Mouse (Mus musculus): Measurements from ENCODE around the gene Pacs1.
A peak's percentile ranks its signal among the peaks of the same experiment; 100 is the strongest.
"Not testable (repeated sequence)": the region's sequence is repeated elsewhere in the genome, so short reads cannot be mapped to it uniquely, and the experiment has no call there.

Gene Pacs1

GRCm38 (mm10) chr19:5097521-5098362, 175.2 kb downstream of the Pacs1 start:
- DNase-seq (ENCODE audit: low spot score in 2 of 2), result no peak

DNA sequence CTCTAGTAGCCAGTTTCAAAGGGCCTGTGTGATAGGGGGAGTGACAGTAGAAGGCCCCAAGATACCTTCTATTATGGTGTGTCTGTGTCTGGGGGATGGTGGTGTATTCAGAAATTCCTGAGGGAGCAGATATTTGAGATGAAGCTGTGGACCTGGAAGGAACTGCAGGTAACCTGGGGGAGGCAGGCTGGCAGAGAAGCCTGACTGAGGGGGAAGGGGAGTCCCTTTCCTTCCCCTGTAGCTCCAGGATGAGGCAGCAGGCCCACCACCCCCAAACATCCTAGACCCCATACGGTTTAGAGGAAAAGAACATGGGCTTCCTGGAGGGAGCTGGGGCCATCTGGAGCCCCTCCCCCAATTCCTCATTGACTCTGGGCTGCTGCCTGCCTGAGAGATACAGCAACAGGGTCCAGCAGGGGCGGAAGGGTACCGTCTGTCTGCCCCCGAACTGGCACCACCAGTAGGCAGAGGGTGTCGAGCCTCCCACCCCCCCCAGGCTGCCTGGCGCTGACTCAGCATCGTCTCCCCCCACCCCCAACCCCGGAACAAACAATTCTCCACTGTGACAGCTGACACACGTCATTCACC, 176.9 kb downstream of the Pacs1 start:
- no peak for DNase-seq (ENCODE audit: low spot score in 2 of 2)

DNA sequence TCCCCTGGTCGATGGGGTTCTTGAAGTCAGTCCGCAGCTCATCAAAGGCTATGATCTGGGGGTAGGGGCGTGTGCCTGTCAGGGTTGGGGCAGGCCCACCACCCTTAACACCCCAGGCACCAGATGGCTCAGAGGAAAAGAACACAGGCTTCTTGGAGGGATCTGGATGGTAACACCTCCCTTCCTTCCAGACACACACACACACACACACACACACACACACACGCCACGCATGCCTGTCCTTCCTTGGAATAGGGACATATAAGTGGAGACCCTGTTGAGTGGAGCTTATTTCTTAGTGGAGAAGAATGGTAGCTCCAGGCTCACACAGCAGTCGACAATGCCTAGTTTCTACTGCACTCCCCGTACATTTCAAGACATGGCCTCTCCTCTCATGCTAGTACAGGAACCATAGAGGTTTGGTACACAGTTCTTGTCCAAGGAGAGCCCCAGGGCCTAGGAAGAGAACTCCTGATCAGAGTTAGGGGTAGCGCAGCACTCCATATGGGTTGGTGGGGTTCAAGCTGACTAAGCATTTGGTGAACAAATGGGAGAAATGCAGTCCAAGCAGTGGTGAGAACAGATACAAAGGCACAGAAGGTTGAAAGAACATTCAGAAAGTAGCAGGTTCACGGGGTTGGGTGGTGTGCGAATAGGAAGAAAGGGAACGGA, 178.0 kb downstream of the Pacs1 start:
- DNase-seq (ENCODE audit: low spot score in 2 of 2), result no peak

DNA sequence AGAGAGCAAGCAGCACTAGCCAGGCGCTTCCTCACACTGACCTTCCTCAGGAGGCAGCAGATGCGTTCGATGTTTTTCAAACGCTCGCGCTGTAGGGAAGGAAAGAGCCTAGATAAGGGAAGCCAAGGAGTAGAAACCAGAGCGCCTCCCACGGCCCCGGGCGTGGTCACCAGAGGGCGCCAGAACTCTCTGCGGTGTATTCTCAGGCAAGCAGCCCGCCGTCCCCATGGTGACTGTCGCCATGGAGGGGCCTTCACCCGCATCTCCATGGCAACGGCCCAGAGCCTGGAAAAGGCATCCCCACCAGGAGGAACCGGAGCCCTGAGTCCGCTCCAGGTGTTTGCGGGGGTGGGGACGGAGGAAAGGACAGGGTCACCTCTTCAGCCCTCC, 178.7 kb downstream of the Pacs1 start:
- DNase-seq (ENCODE audit: low spot score in 2 of 2), result peak; percentile 97 to 98

DNA sequence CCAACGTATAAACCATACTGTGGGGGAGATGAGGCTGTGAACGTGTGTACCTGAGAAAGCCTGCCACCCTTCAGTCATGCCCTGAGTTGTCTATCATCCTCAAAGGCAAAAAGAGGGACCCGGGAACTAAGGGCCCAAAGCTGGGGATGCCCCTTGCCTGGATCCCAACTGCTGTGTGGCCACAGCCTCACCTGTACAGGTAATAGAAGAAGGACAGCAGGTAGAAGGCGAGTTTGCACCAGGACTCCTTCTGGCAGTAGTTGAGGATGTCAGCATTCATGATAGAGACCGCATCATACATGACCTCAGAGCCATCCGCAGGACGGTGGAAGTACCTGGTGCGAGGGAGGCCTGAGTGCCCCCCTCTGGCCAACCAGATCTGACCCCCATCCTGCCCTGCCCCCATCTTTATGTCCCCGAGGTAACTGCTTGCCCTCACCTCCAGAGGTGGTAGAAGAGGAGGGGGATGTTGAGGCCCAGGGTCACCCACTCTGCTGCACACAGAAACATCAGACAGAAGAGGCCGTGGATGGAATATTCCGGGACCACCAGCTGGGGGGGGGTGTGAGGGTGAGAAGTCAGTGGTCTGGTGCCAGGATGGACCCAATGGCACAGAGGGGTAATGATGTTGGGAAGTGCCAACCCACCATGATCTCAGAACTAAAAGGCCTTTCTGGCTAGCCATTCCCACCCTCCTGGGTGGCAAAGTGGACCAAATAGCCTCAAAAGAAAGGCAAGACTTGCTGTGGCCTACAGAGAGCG, 179.3 kb downstream of the Pacs1 start:
- no peak for DNase-seq (ENCODE audit: low spot score in 2 of 2)

GRCm38 (mm10) chr19:5092083-5092482, 180.8 kb downstream of the Pacs1 start:
- DNase-seq (ENCODE audit: low spot score in 2 of 2), result no peak

DNA sequence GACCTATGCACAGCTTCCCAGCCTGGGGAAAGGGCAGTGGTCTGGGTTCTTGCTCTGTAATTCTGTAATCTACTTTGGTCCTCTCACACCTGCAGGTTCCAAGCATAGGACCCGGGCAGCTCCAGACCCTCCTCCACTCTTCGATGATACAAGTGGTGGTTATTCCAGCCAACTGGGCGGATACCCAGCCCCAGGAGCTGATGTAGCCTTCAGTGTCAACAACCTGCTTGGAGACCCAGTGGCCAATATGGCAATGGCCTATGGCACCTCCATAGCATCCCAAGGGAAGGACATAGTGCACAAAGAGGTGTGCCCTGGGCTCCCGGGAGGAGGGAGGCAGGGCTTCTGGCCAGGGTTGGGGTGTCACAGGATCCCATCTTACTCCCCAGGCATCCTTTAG, 183.6 kb downstream of the Pacs1 start:
- DNase-seq (ENCODE audit: low spot score in 2 of 2), result no peak

DNA sequence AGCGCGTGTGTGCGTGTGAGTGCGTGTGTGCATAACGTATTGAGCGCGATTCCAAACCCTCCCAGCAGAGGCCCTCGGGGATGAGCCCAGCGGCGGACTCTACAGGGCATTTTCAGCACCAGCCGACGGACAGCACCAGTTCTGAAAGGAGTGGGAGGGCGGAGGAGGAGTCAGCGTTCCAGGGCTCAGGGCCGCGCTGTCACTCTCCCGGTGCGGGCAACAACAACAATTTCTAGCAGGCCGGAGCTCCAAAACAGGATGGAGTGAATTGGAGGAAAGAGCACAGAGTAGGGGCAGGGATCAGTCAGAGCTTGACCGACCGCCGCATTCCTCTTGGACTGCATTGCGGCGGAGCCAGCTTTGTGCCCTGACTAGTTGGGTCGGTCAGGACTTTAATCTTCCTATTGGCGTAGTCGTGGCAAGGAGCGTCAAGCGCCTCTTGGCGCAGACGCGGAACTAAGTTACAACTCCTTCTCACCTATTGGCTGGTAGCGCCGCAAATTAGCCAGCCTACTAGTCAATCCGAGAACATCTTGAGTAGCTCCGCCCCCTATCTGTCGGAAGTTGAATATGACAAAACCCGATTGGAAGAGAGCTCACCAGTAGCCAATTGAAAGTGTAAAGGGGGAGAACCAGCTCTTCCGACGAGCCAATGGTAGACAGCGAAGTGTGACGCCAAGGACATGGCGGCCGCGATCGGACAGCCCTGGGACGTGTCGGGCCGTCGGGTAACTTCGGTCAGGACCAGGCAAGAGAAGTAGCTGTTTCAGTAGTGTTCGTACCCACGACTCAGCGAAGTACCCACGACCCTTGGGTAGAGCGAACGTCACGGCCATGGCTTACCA, 184.8 kb downstream of the Pacs1 start, which contains the start of gene Yif1a:
TSS of gene Yif1a (plus strand) at position 655 of the 845 bp plus-strand sequence.
- DNase-seq (ENCODE audit: low spot score in 2 of 2), result peak; percentile 95 to 98

GRCm38 (mm10) chr19:5086533-5086932, 186.4 kb downstream of the Pacs1 start:
- not testable (repeated sequence) for DNase-seq (ENCODE audit: low spot score in 2 of 2)

DNA sequence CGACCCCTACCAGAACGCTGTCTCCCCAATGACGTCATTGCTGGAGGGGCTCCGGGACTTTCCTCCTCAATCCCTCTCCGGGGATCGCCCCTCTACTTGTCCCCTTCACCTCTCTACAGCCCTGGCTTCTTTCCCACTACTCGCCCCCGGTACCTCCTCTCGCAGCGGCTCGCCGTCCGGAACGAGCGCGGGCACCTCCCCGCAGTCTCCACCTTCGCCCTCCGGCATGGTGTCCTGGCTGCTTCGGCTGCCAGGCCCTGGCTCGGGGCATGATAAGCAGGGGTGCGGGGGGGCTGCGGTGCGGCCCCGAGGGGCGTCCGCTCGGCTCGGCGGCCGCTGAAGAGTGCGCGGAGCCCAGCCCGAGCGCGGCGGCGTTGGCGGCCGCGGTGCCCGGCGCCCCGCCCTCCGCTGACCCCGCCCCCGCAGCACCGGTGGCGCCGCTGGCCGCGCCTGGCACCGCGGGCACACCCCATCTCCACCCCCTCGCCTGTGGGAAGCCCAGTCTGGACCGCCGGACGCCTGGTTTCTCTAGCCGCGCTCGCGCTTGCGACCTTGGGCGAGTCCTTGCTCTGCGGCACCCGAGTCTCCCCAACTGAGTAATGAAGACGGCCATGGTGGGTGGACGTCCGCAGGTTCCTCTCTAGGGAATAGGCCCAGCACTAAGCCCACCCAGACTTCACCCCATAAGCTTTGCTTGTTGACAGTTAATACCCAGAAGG, 187.6 kb downstream of the Pacs1 start, which contains the start of gene Tmem151a:
TSS of gene Tmem151a (minus strand) at position 387 of the 719 bp plus-strand sequence.
- no peak for DNase-seq (ENCODE audit: low spot score in 2 of 2)

DNA sequence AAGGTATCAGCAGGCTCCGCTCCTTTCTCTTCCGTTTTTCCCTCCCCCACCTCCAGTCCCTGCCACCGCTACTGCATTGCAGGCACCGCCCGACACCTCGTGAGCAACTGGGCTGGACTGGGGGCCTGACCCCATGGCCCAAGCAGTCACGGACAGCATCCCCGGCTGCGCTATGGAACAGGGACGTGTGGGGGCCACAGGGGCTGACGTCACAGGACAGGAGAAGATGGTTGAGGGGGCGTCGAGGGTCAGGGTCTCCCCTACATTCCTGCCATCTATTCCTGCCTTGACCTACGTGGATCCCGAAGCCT, 188.1 kb downstream of the Pacs1 start:
- DNase-seq (ENCODE audit: low spot score in 2 of 2), result no peak

DNA sequence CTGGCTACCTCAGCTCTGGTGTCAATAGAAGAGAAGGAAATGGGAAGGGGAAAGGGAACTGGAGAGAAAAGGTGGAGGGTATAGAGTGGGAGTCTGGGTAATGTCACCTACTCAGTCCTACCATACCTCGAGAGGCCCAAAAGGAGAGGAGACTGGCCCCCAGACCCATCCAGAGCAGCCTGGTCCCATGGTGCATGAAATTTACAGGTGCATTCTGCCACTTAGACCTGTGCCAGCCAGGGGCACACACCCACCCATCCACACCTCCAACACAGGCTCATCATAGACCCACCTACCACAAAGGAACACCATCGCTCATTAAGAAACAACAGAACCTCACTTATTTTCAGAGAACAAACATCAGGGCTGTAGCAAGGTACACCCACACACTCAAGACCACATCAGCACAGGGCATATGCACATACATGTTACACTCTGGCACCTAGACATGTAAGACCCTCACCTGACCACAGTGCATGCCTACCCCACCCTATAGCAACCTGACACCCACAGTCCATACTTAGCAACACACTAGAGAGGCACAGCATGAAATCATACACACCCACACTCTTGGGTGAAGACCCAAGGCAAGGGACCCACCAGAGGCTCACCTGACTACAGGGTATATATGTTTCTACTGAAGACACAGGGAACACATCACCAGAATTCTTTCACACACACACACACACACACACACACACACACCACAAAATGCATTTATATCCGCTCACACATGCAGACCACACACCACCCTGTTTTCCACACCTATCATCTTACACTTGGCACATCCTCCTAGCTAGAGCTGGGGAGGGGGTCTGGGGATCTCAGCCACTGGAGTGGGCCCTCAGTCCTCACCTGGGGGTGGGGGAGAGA, 188.7 kb downstream of the Pacs1 start:
- no peak for DNase-seq (ENCODE audit: low spot score in 2 of 2)

Data from right cerebral cortex, postnatal 36 days (tissue).